Mouse (Mus musculus): ENCODE data around the gene Bpifa5. TPM values are rescaled to one million over a fixed set of nuclear protein-coding genes. Genes with fewer than 3 reads are reported as not detected.

The Bpifa5 gene
- polyA plus RNA-seq, 2 experiments, result not detected

- TF ChIP-seq EP300 (IDR thresholded peaks at IDR 0.05; ENCODE audit: low read depth) (no peak), CTCF (IDR thresholded peaks at IDR 0.05; ENCODE audit: low read depth) (no peak)
- H3K4me3 ChIP-seq (ENCODE audit: insufficient read depth in 1 of 2, low read depth in 2 of 2, low read length in 2 of 2), result no peak overlapping the region
- 46% methylated on average over 4 of the region's 4 CpGs for WGBS (ENCODE audit: insufficient replicate concordance)
These were observed 14.9 kb upstream of the Bpifa5 start for GRCm38 (mm10) chr2:154147496-154147895.

GRCm38 (mm10) chr2:154158433-154158832 is 4.0 kb upstream of the Bpifa5 start:
- Histone ChIP-seq H3K27ac (no peak overlapping the region), H3K9ac (replicated peaks) (no peak overlapping the region), H3K4me2 (ENCODE audit: low read depth) (no peak overlapping the region), H3K4me1 (replicated peaks; ENCODE audit: control insufficient read depth in 2 of 2, insufficient read depth in 2 of 2, low read length in 1 of 2) (no peaks in the 10 kb centered on the region), H3K4me3 (ENCODE audit: insufficient read depth in 1 of 2, low read depth in 2 of 2, low read length in 2 of 2) (no peak overlapping the region), H3K9me3 (ENCODE audit: control insufficient read depth, low read length) (no peaks in the 10 kb centered on the region; the same call in 1 of the 2 replicates), H3K27me3 (ENCODE audit: control insufficient read depth, insufficient read depth, low read length) (no peaks in the 10 kb centered on the region), H3K36me3 (replicated peaks; ENCODE audit: control insufficient read depth, insufficient read depth, low read depth) (no peaks in the 10 kb centered on the region)
- peak in 2 of 3 experiments; percentile 6 to 12 for DNase-seq (ENCODE audit: low read depth in 3 of 3, low spot score in 3 of 3)
- no peak for ATAC-seq (ENCODE audit: insufficient read depth)
- 25% methylated on average over 3 of the region's 3 CpGs for WGBS (ENCODE audit: insufficient replicate concordance)
- peak; percentile 72 for TF ChIP-seq CTCF (IDR thresholded peaks at IDR 0.05; ENCODE audit: low read depth)
- no peak; the same call in 1 of the 2 replicates for TF ChIP-seq EP300 (IDR thresholded peaks at IDR 0.05; ENCODE audit: low read depth)

More at GRCm38 (mm10) chr2:154147496-154147895, 14.9 kb upstream of the Bpifa5 start:
- Histone ChIP-seq H3K27me3 (ENCODE audit: control insufficient read depth, insufficient read depth, low read length) (no peaks in the 10 kb centered on the region), H3K4me1 (replicated peaks; ENCODE audit: control insufficient read depth in 2 of 2, insufficient read depth in 2 of 2, low read length in 1 of 2) (no peaks in the 10 kb centered on the region), H3K4me2 (ENCODE audit: low read depth) (no peak overlapping the region), H3K9me3 (ENCODE audit: control insufficient read depth, low read length) (no peaks in the 10 kb centered on the region), H3K36me3 (replicated peaks; ENCODE audit: control insufficient read depth, insufficient read depth, low read depth) (no peaks in the 10 kb centered on the region), H3K9ac (replicated peaks) (no peak overlapping the region), H3K27ac (no peak overlapping the region)
- DNase-seq (ENCODE audit: low read depth in 3 of 3, low spot score in 3 of 3), result no peak
- ATAC-seq (ENCODE audit: insufficient read depth), result no peak

GRCm38 (mm10) chr2:154163306-154163705 is 899 bp downstream of the Bpifa5 start:
- peaks cover 0 to 5% of the 10 kb centered on the region in 2 experiments; a peak in 2 of 4 replicates for H3K4me1 ChIP-seq (replicated peaks; ENCODE audit: control insufficient read depth in 2 of 2, insufficient read depth in 2 of 2, low read length in 1 of 2)
- no peak for DNase-seq (ENCODE audit: low read depth in 3 of 3, low spot score in 3 of 3)
- H3K4me2 ChIP-seq (ENCODE audit: low read depth), result no peak overlapping the region
- WGBS (ENCODE audit: insufficient replicate concordance), result 70% methylated on average over 5 of the region's 5 CpGs
- no peaks in the 10 kb centered on the region; the same call in 1 of the 2 replicates for H3K9me3 ChIP-seq (ENCODE audit: control insufficient read depth, low read length)
- no peaks in the 10 kb centered on the region for H3K27me3 ChIP-seq (ENCODE audit: control insufficient read depth, insufficient read depth, low read length)
- H3K27ac ChIP-seq, result no peak overlapping the region
- H3K4me3 ChIP-seq (ENCODE audit: insufficient read depth in 1 of 2, low read depth in 2 of 2, low read length in 2 of 2), result no peak overlapping the region
- TF ChIP-seq CTCF (IDR thresholded peaks at IDR 0.05; ENCODE audit: low read depth), result no peak
- TF ChIP-seq EP300 (IDR thresholded peaks at IDR 0.05; ENCODE audit: low read depth), result no peak
- no peak overlapping the region for H3K9ac ChIP-seq (replicated peaks)
- no peaks in the 10 kb centered on the region for H3K36me3 ChIP-seq (replicated peaks; ENCODE audit: control insufficient read depth, insufficient read depth, low read depth)
- no peak for ATAC-seq (ENCODE audit: insufficient read depth)

GRCm38 (mm10) chr2:154169172-154169571 is 6.8 kb downstream of the Bpifa5 start:
- H3K4me2 ChIP-seq (ENCODE audit: low read depth), result no peak overlapping the region
- H3K9me3 ChIP-seq (ENCODE audit: control insufficient read depth, low read length), result no peaks in the 10 kb centered on the region
- H3K9ac ChIP-seq (replicated peaks), result no peak overlapping the region
- WGBS (ENCODE audit: insufficient replicate concordance), result 42% methylated on average over 3 of the region's 3 CpGs
- TF ChIP-seq CTCF (IDR thresholded peaks at IDR 0.05; ENCODE audit: low read depth), result no peak
- no peak for TF ChIP-seq EP300 (IDR thresholded peaks at IDR 0.05; ENCODE audit: low read depth)
- ATAC-seq (ENCODE audit: insufficient read depth), result no peak
- peaks cover 0 to 7% of the 10 kb centered on the region in 2 experiments; a peak in 2 of 4 replicates for H3K4me1 ChIP-seq (replicated peaks; ENCODE audit: control insufficient read depth in 2 of 2, insufficient read depth in 2 of 2, low read length in 1 of 2)
- no peak overlapping the region for H3K4me3 ChIP-seq (ENCODE audit: insufficient read depth in 1 of 2, low read depth in 2 of 2, low read length in 2 of 2)
- H3K36me3 ChIP-seq (replicated peaks; ENCODE audit: control insufficient read depth, insufficient read depth, low read depth), result no peaks in the 10 kb centered on the region
- DNase-seq (ENCODE audit: low read depth in 3 of 3, low spot score in 3 of 3), result no peak
- no peak overlapping the region for H3K27ac ChIP-seq
- H3K27me3 ChIP-seq (ENCODE audit: control insufficient read depth, insufficient read depth, low read length), result no peaks in the 10 kb centered on the region

GRCm38 (mm10) chr2:154171621-154172020 is 9.2 kb downstream of the Bpifa5 start:
- DNase-seq (ENCODE audit: low read depth in 3 of 3, low spot score in 3 of 3), result no peak
- WGBS (ENCODE audit: insufficient replicate concordance), result 61% methylated on average over 6 of the region's 6 CpGs
- ATAC-seq (ENCODE audit: insufficient read depth), result no peak
- TF ChIP-seq EP300 (IDR thresholded peaks at IDR 0.05; ENCODE audit: low read depth) (no peak), CTCF (IDR thresholded peaks at IDR 0.05; ENCODE audit: low read depth) (no peak)
- no peaks in the 10 kb centered on the region for H3K9me3 ChIP-seq (ENCODE audit: control insufficient read depth, low read length)
- no peak overlapping the region for H3K4me2 ChIP-seq (ENCODE audit: low read depth)
- no peak overlapping the region for H3K4me3 ChIP-seq (ENCODE audit: insufficient read depth in 1 of 2, low read depth in 2 of 2, low read length in 2 of 2)
- no peak overlapping the region for H3K27ac ChIP-seq
- peaks cover 0 to 2% of the 10 kb centered on the region in 2 experiments; a peak in 1 of 4 replicates for H3K4me1 ChIP-seq (replicated peaks; ENCODE audit: control insufficient read depth in 2 of 2, insufficient read depth in 2 of 2, low read length in 1 of 2)
- no peak overlapping the region for H3K9ac ChIP-seq (replicated peaks)
- no peaks in the 10 kb centered on the region for H3K36me3 ChIP-seq (replicated peaks; ENCODE audit: control insufficient read depth, insufficient read depth, low read depth)
- no peaks in the 10 kb centered on the region for H3K27me3 ChIP-seq (ENCODE audit: control insufficient read depth, insufficient read depth, low read length)

All from liver, embryonic 14.5 days (tissue).